Mouse (Mus musculus) midbrain, embryonic 13.5 days (tissue): ENCODE data around the gene Sik3. TPM values are rescaled to one million over a fixed set of nuclear protein-coding genes. Genes with fewer than 3 reads are reported as not detected.

Source experiments
- ATAC-seq: fragments of 200-750 bp; cut with Nextera tagmentation; 2 replicates; pipeline ENCODE4 v1.8.0; 2017; ENCODE audit warnings: mild to moderate bottlenecking, moderate TSS enrichment, moderate library complexity
- H3K27ac ChIP-seq: fragments of 300-500 bp; sonication (generic); 2 replicates; pipeline ENCODE4 v1.5.1; 2015; ENCODE audit warnings: inconsistent platforms, mild to moderate bottlenecking, moderate library complexity
- H3K27me3 ChIP-seq: fragments of 300-500 bp; sonication (generic); 2 replicates; pipeline ENCODE4 v1.6.1; 2015; ENCODE audit warnings: mild to moderate bottlenecking, inconsistent platforms
- H3K36me3 ChIP-seq: fragments of 300-500 bp; sonication (generic); 2 replicates; pipeline ENCODE4 v1.6.1; 2015; ENCODE audit warnings: mild to moderate bottlenecking, inconsistent platforms
- H3K4me1 ChIP-seq: fragments of 300-500 bp; sonication (generic); replicated peaks from 2 replicates; pipeline ENCODE4 v1.6.1; 2015; ENCODE audit warnings: inconsistent platforms
- H3K4me2 ChIP-seq: fragments of 300-500 bp; sonication (generic); replicated peaks from 2 replicates; pipeline ENCODE4 v1.6.1; 2015; ENCODE audit warnings: moderate library complexity, mild to moderate bottlenecking, inconsistent platforms
- H3K4me3 ChIP-seq: fragments of 300-500 bp; sonication (generic); replicated peaks from 2 replicates; pipeline ENCODE4 v1.5.1; 2015; ENCODE audit warnings: mild to moderate bottlenecking, inconsistent platforms
- H3K9ac ChIP-seq: fragments of 300-500 bp; sonication (generic); replicated peaks from 2 replicates; pipeline ENCODE4 v1.6.1; 2015; ENCODE audit warnings: mild to moderate bottlenecking, inconsistent platforms
- H3K9me3 ChIP-seq: fragments of 300-500 bp; sonication (generic); 2 replicates; pipeline ENCODE4 v1.6.1; 2016; ENCODE audit warnings: mild to moderate bottlenecking, inconsistent platforms
- WGBS: fragments of 180-500 bp; shearing (Covaris S2); methylation state at CpG from one replicate; pipeline ENCODE4 v1.1.7; 2015; 5-methylcytosine and 5-hydroxymethylcytosine counted together
- polyA plus RNA-seq: library from polyadenylated mRNA; unstranded; fragments of >200 nt; fragmentation: Nextera tagmentation; extraction: Ambion mirVana; gene quantifications from 2 replicates; pipeline ENCODE4 v1.2.1, GENCODE M21; 2015

The Sik3 gene
- polyA plus RNA-seq, 1 experiment from 2014 or later, result 6.7 TPM

DNA sequence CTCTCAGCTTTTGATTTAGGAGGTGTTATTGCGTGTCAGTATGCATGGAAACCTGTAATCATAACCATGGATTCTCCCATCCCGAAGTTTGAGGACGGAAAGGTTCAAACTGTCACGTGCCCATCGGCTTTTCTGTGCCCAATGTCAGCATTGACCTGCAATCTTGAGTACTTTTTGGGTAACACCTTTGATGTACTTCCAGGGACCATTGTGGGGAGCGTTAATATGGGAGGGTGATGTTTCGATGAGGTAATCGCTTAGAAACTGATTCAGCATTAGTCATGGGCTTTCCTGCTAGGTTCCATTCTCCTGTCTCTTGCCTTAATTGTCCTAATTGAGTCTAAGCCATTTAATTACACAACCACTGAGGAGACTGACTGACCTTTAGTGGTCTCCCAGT, 24.3 kb downstream of the Sik3 start:
- no peaks in the 10 kb centered on the region for H3K9me3 ChIP-seq
- no peak overlapping the region for H3K4me2 ChIP-seq
- no peak overlapping the region for H3K9ac ChIP-seq
- H3K27ac ChIP-seq, result no peak overlapping the region
- H3K36me3 ChIP-seq, result peaks cover 4% of the 10 kb centered on the region; the same call in 1 of the 2 replicates
- ATAC-seq, result no peak
- H3K27me3 ChIP-seq, result no peaks in the 10 kb centered on the region
- WGBS, result 97% methylated on average over 8 of the region's 8 CpGs
- H3K4me3 ChIP-seq, result no peak overlapping the region
- H3K4me1 ChIP-seq, result 0 out of 2 replicates have a peak, but pooled peaks cover 4% of the 10 kb centered on the region

GRCm38 (mm10) chr9:46038786-46039185, 26.2 kb downstream of the Sik3 start:
- Histone ChIP-seq H3K4me2 (no peak overlapping the region), H3K27me3 (no peaks in the 10 kb centered on the region), H3K36me3 (peaks cover 4% of the 10 kb centered on the region; the same call in 1 of the 2 replicates), H3K27ac (no peak overlapping the region), H3K4me1 (0 out of 2 replicates have a peak, but pooled peaks cover 4% of the 10 kb centered on the region), H3K9ac (no peak overlapping the region), H3K4me3 (no peak overlapping the region), H3K9me3 (no peaks in the 10 kb centered on the region)
- ATAC-seq, result no peak
- 95% methylated on average over 13 of the region's 13 CpGs for WGBS

GRCm38 (mm10) chr9:46041186-46041585, 28.6 kb downstream of the Sik3 start:
- 96% methylated on average over 2 of the region's 2 CpGs for WGBS
- Histone ChIP-seq H3K27me3 (no peaks in the 10 kb centered on the region), H3K4me2 (no peak overlapping the region), H3K4me1 (peaks cover under 1% of the 10 kb centered on the region; the same call in 1 of the 2 replicates), H3K27ac (no peak overlapping the region), H3K9me3 (no peaks in the 10 kb centered on the region), H3K4me3 (no peak overlapping the region), H3K36me3 (peaks cover 4% of the 10 kb centered on the region; the same call in 1 of the 2 replicates), H3K9ac (no peak overlapping the region)
- ATAC-seq, result no peak

DNA sequence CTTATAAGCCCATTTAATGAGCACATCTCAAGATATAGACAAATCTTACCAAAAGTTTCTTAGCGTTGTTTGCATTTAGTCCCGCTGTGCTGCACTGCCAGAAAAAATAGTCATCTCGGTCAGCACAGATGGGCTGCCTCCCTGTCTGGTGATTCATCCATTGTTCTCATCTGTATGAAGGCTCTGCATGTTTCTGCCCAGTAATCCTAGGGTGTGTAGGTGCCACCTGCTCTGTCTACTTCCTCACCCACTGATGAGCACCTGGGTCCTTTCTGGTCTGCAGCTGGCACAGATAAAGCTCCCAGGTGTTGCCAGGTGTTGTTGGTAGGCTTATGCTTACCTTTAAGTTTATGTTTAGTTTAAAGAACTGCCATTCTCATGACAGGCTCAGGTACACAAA, 29.8 kb downstream of the Sik3 start:
- ATAC-seq, result no peak
- H3K36me3 ChIP-seq, result peaks cover 4% of the 10 kb centered on the region; the same call in 1 of the 2 replicates
- no peaks in the 10 kb centered on the region for H3K27me3 ChIP-seq
- H3K4me1 ChIP-seq, result peaks cover 8% of the 10 kb centered on the region
- H3K4me2 ChIP-seq, result no peak overlapping the region
- no peak overlapping the region for H3K4me3 ChIP-seq
- H3K9ac ChIP-seq, result no peak overlapping the region
- no peaks in the 10 kb centered on the region for H3K9me3 ChIP-seq
- no peak overlapping the region for H3K27ac ChIP-seq
- 72% methylated on average over 3 of the region's 3 CpGs for WGBS

- Histone ChIP-seq H3K4me2 (no peak overlapping the region), H3K4me3 (no peak overlapping the region), H3K9ac (no peak overlapping the region), H3K27me3 (no peaks in the 10 kb centered on the region), H3K9me3 (no peaks in the 10 kb centered on the region), H3K36me3 (peaks cover 4% of the 10 kb centered on the region; the same call in 1 of the 2 replicates), H3K27ac (no peak overlapping the region), H3K4me1 (peaks cover 8% of the 10 kb centered on the region)
- no peak for ATAC-seq
- 92% methylated on average over 8 of the region's 8 CpGs for WGBS
Measured at GRCm38 (mm10) chr9:46043626-46044025, 31.0 kb downstream of the Sik3 start.

- Histone ChIP-seq H3K9ac (no peak overlapping the region), H3K4me3 (no peak overlapping the region), H3K9me3 (no peaks in the 10 kb centered on the region), H3K4me1 (peaks cover 20% of the 10 kb centered on the region), H3K27ac (no peak overlapping the region), H3K4me2 (no peak overlapping the region), H3K27me3 (no peaks in the 10 kb centered on the region), H3K36me3 (no peaks in the 10 kb centered on the region)
- WGBS, result 51% methylated on average over 11 of the region's 11 CpGs
- no peak for ATAC-seq
Measured at GRCm38 (mm10) chr9:46046724-46047517, 34.3 kb downstream of the Sik3 start.

DNA sequence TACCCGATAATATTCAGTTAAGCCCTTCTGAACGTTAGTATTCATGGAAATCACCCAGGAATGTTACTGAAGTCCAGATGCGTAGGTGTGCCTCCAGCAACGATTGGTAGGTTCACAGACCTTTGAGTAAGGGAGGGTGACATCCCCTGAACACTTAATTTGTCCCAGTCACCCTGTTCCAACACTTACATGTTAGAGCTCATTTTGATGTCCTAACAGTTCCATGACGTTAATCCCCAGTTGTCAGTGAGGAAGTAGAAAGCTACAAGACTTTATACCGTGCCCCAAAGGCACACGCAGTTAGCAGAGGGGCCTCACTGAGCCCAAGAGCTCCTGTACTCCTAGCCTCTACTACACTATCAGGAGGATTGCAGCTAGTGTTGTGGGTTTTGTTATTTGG, 36.9 kb downstream of the Sik3 start:
- Histone ChIP-seq H3K36me3 (no peaks in the 10 kb centered on the region), H3K4me1 (peaks cover 34% of the 10 kb centered on the region), H3K9me3 (no peaks in the 10 kb centered on the region), H3K4me3 (no peak overlapping the region), H3K27me3 (no peaks in the 10 kb centered on the region), H3K4me2 (no peak overlapping the region), H3K9ac (no peak overlapping the region), H3K27ac (no peak overlapping the region)
- WGBS, result 74% methylated on average over 7 of the region's 7 CpGs
- no peak for ATAC-seq

GRCm38 (mm10) chr9:46050203-46050602, 37.6 kb downstream of the Sik3 start:
- H3K27ac ChIP-seq, result no peak overlapping the region
- no peak overlapping the region for H3K9ac ChIP-seq
- 57% methylated on average over 8 of the region's 8 CpGs for WGBS
- no peaks in the 10 kb centered on the region for H3K9me3 ChIP-seq
- H3K4me2 ChIP-seq, result no peak overlapping the region
- no peak for ATAC-seq
- peaks cover 39% of the 10 kb centered on the region for H3K4me1 ChIP-seq
- H3K27me3 ChIP-seq, result no peaks in the 10 kb centered on the region
- no peak overlapping the region for H3K4me3 ChIP-seq
- H3K36me3 ChIP-seq, result no peaks in the 10 kb centered on the region

DNA sequence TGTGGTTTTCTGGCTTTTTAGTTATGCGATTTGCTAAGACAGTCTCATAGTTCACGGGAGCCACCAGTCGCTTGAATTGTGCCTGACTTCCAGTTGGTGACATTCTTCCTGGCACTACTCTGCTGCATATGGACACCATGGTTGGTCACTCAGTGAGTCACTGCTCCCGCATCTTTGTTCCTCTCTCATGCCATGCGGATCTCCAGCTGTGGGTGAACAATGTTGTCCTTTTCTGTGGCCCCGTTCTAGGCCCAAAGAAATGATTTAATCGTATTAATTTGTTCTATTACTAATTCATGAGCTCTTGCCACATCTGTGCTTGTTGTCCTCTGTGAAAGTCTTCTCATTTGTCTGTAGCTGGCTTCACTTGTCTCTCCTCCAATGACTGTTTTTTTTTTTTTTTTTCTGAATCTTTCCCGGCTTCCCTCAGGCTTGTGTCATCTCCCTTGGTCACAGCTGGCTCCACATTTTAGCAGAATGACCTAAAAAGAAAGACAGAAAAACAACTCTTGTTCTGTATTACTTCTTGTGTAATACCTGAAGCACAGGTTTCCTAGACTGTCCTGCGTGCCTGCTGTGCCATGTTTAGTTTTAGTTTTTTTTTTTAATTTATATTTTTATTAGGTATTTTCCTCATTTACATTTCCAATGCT, 40.5 kb downstream of the Sik3 start:
- no peak for ATAC-seq
- Histone ChIP-seq H3K4me1 (peaks cover 31% of the 10 kb centered on the region), H3K27me3 (no peaks in the 10 kb centered on the region), H3K4me3 (no peak overlapping the region), H3K36me3 (no peaks in the 10 kb centered on the region), H3K9me3 (no peaks in the 10 kb centered on the region), H3K9ac (no peak overlapping the region), H3K27ac (no peak overlapping the region), H3K4me2 (no peak overlapping the region)
- WGBS, result 59% methylated on average over 9 of the region's 9 CpGs

- Histone ChIP-seq H3K4me1 (peaks cover 13% of the 10 kb centered on the region), H3K27me3 (no peaks in the 10 kb centered on the region), H3K9ac (no peak overlapping the region), H3K4me3 (no peak overlapping the region), H3K4me2 (no peak overlapping the region), H3K36me3 (no peaks in the 10 kb centered on the region), H3K27ac (no peak overlapping the region), H3K9me3 (no peaks in the 10 kb centered on the region)
- ATAC-seq, result no peak
- 91% methylated on average over 3 of the region's 3 CpGs for WGBS
Measured at GRCm38 (mm10) chr9:46058065-46058464, 45.4 kb downstream of the Sik3 start.

DNA sequence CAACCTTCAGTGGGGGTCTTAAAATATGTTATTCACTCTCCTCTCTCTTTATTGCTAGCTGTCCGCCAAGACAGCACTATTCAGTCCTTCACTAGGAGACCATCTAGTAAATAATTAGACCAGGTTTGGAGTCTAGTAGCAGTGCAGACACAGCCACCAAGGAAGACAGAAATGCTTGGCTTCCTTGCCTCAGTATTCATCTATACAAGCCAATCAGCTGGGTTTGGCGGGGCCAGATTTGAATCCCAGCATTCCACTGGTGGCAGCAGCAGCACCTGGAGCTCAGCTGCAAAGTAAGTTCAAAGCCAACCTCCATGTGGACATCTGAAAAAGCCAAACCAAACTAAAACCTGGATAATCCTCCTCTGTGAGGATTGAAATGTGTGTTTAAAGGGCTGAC, 47.6 kb downstream of the Sik3 start:
- Histone ChIP-seq H3K27me3 (no peaks in the 10 kb centered on the region), H3K4me3 (no peak overlapping the region), H3K4me2 (no peak overlapping the region), H3K4me1 (no peaks in the 10 kb centered on the region), H3K9ac (no peak overlapping the region), H3K27ac (no peak overlapping the region), H3K36me3 (no peaks in the 10 kb centered on the region), H3K9me3 (no peaks in the 10 kb centered on the region)
- WGBS, result 89% methylated on average over 2 of the region's 2 CpGs
- no peak for ATAC-seq

- H3K4me2 ChIP-seq, result no peak overlapping the region
- no peaks in the 10 kb centered on the region for H3K36me3 ChIP-seq
- WGBS, result 77% methylated on average over 9 of the region's 9 CpGs
- H3K9me3 ChIP-seq, result no peaks in the 10 kb centered on the region
- ATAC-seq, result no peak
- no peaks in the 10 kb centered on the region for H3K27me3 ChIP-seq
- H3K9ac ChIP-seq, result no peak overlapping the region
- H3K4me1 ChIP-seq, result no peaks in the 10 kb centered on the region
- H3K4me3 ChIP-seq, result no peak overlapping the region
- no peak overlapping the region for H3K27ac ChIP-seq
Measured at GRCm38 (mm10) chr9:46061696-46062425, 49.2 kb downstream of the Sik3 start.
